Mouse (Mus musculus): ENCODE data around the gene C130073F10Rik. TPM values are rescaled to one million over a fixed set of nuclear protein-coding genes. Genes with fewer than 3 reads are reported as not detected.

Gene C130073F10Rik
- polyA plus RNA-seq, 1 experiment from 2014 or later: not detected

Other genes starting within 250 kb of the C130073F10Rik start
- gene Leprot, start 246.1 kb downstream of the C130073F10Rik start, polyA plus RNA-seq (2015; fragmentation: Nextera tagmentation; extraction: Ambion mirVana): 88.1 and 93.8 TPM in 2 replicates
- 4.2 and 4.4 TPM in 2 replicates for gene Lepr, start 176.4 kb downstream of the C130073F10Rik start, polyA plus RNA-seq (2015; fragmentation: Nextera tagmentation; extraction: Ambion mirVana)
- gene B020004J07Rik, start 49.8 kb downstream of the C130073F10Rik start, polyA plus RNA-seq (2015; fragmentation: Nextera tagmentation; extraction: Ambion mirVana): not detected in 2 replicates
- gene Gm12800, start 15.3 kb upstream of the C130073F10Rik start, polyA plus RNA-seq (2015; fragmentation: Nextera tagmentation; extraction: Ambion mirVana): not detected in 2 replicates
- not detected in 2 replicates for gene Gm12794, start 46.6 kb upstream of the C130073F10Rik start, polyA plus RNA-seq (2015; fragmentation: Nextera tagmentation; extraction: Ambion mirVana)
- not detected in 2 replicates for gene Gm12790, start 87.3 kb upstream of the C130073F10Rik start, polyA plus RNA-seq (2015; fragmentation: Nextera tagmentation; extraction: Ambion mirVana)
- gene Gm12789, start 92.8 kb upstream of the C130073F10Rik start, polyA plus RNA-seq (2015; fragmentation: Nextera tagmentation; extraction: Ambion mirVana): not detected in 2 replicates
- 26.0 and 27.0 TPM in 2 replicates for gene Pde4b, start 193.8 kb upstream of the C130073F10Rik start, polyA plus RNA-seq (2015; fragmentation: Nextera tagmentation; extraction: Ambion mirVana)